ENCODE assay signal across 9 mouse cellular contexts in the genomic region with DNA sequence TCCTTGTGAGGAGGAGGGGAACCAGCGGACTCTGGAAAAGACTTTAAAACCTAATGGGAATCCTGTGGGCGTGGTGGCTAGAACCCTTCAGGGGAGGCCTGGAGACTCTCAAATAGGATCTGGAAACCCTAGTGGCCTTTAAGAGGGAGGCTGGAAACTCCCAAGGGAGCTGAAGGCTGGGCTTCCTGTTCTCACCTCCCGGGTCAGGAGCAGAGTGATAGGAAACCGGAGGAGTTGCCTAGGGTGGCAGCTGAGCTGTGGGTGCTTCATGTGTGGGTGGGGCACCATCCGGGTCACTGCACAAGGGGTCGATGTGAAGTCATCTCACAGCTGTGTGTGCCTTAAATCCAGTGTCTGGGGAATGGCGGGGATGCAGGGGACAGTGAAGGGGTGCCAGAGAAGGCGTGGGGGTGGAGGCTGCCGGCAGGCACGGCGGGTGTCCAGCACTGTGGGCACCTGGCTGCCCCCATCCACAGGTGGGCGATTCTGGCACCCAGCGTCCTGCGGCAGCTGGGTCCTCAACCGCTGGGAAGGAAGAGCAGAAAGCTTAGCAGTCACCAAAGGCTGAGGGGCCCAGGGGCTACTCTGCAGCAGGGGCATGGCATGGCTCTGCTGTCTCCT. TPM values are rescaled to one million over a fixed set of nuclear protein-coding genes. Genes with fewer than 3 reads are reported as not detected.
A peak's percentile ranks its signal among the peaks of the same experiment; 100 is the strongest.
DNase-seq lines count a peak whose midpoint lies in the region; ATAC-seq and TF ChIP-seq lines count a peak whose summit lies in the region.
"Had no signal": no experiment of that assay in that cellular context is flagged by ENCODE, and none has a peak within 500 bp of the region (broad histone marks: within the 10 kb centered on the region; RNA-seq: fewer than 3 reads in every experiment).

No protein-coding gene starts in this region.

- TF ChIP-seq CTCF in thymus, adult 2 months (IDR thresholded peaks at IDR 0.05; ENCODE audit: borderline replicate concordance, control insufficient read depth, extremely low read depth, insufficient read depth, low read length, poor library complexity) = no peak

- H3K9ac ChIP-seq in forebrain, embryonic 13.5 days = no peak overlapping the region
- H3K9ac ChIP-seq in limb, embryonic 15.5 days = no peak overlapping the region

- intact Hi-C loops in heart, postnatal 10 days (cut with DNase I) = no loop called here

- peak overlapping the region; percentile 14 for H3K4me3 ChIP-seq in forebrain, embryonic 10.5 days
- H3K4me3 ChIP-seq in forebrain, embryonic 13.5 days = no peak overlapping the region
- H3K4me3 ChIP-seq in limb, embryonic 15.5 days = no peak overlapping the region
- no peak overlapping the region for H3K4me3 ChIP-seq in thymus, adult 2 months (ENCODE audit: control insufficient read depth, insufficient read depth, low read length)

- WGBS in forebrain, embryonic 10.5 days = 26% methylated on average over 15 of the region's 15 CpGs
- 24% methylated on average over 10 of the region's 15 CpGs for WGBS in forebrain, embryonic 13.5 days
- 16% methylated on average over 15 of the region's 15 CpGs for WGBS in limb, embryonic 15.5 days
- WGBS in thymus, adult 2 months = 85% methylated on average over 15 of the region's 15 CpGs

- H3K27ac ChIP-seq in forebrain, embryonic 10.5 days = peak overlapping the region; percentile 72
- no peak overlapping the region for H3K27ac ChIP-seq in forebrain, embryonic 13.5 days
- H3K27ac ChIP-seq in limb, embryonic 15.5 days = peak overlapping the region; percentile 22
- H3K27ac ChIP-seq in thymus, adult 2 months (ENCODE audit: control insufficient read depth, insufficient read depth, low read length) = no peak overlapping the region

- H3K4me1 ChIP-seq in forebrain, embryonic 10.5 days = peaks cover 48% of the 10 kb centered on the region
- H3K4me1 ChIP-seq in forebrain, embryonic 13.5 days = peaks cover 6% of the 10 kb centered on the region; the same call in 1 of the 2 replicates
- H3K4me1 ChIP-seq in limb, embryonic 15.5 days = peaks cover 46% of the 10 kb centered on the region
- H3K4me1 ChIP-seq in thymus, adult 2 months (replicated peaks; ENCODE audit: control insufficient read depth, insufficient read depth, low read length) = no peaks in the 10 kb centered on the region

- TF ChIP-seq POLR2A in thymus, adult 2 months (IDR thresholded peaks at IDR 0.05; ENCODE audit: control insufficient read depth, extremely low read depth, insufficient read depth, low read length, poor library complexity) = no peak

- no peak overlapping the region for H3K4me2 ChIP-seq in forebrain, embryonic 13.5 days
- H3K4me2 ChIP-seq in limb, embryonic 15.5 days = no peak overlapping the region

- DNase-seq in forebrain, embryonic 10.5 days (ENCODE audit: extremely low spot score, low spot score) = no peak
- DNase-seq in adrenal gland, postnatal 14 days = peak; percentile 68
- DNase-seq in heart, postnatal 10 days = peak; percentile 44 to 49
- DNase-seq in thymus, adult 2 months = no peak
- no peak for DNase-seq in urinary bladder, adult 2 months (ENCODE audit: low spot score)
- DNase-seq in adipocyte (ENCODE audit: low spot score) = no peak

- no peaks in the 10 kb centered on the region for H3K27me3 ChIP-seq in forebrain, embryonic 10.5 days (ENCODE audit: poor library complexity, severe bottlenecking)
- H3K27me3 ChIP-seq in forebrain, embryonic 13.5 days = no peaks in the 10 kb centered on the region
- H3K27me3 ChIP-seq in limb, embryonic 15.5 days = no peaks in the 10 kb centered on the region
- H3K27me3 ChIP-seq in thymus, adult 2 months (ENCODE audit: control insufficient read depth, insufficient read depth, low read length) = no peaks in the 10 kb centered on the region

- no peaks in the 10 kb centered on the region for H3K9me3 ChIP-seq in forebrain, embryonic 10.5 days
- no peaks in the 10 kb centered on the region for H3K9me3 ChIP-seq in forebrain, embryonic 13.5 days (replicated peaks)
- no peaks in the 10 kb centered on the region for H3K9me3 ChIP-seq in limb, embryonic 15.5 days

- H3K36me3 ChIP-seq in forebrain, embryonic 10.5 days (replicated peaks) = peaks cover 29% of the 10 kb centered on the region
- H3K36me3 ChIP-seq in forebrain, embryonic 13.5 days (ENCODE audit: poor library complexity, severe bottlenecking) = peaks cover 15% of the 10 kb centered on the region
- peaks cover 14% of the 10 kb centered on the region for H3K36me3 ChIP-seq in limb, embryonic 15.5 days
- no peaks in the 10 kb centered on the region for H3K36me3 ChIP-seq in thymus, adult 2 months (ENCODE audit: control insufficient read depth, insufficient read depth, low read length)

- no peak for ATAC-seq in forebrain, embryonic 13.5 days
- no peak for ATAC-seq in limb, embryonic 15.5 days (ENCODE audit: insufficient number of reproducible peaks, low FRiP score, low TSS enrichment, low read depth)

RNA-seq across cellular contexts. Expression of gene Gtpbp3, which starts 10.1 kb away (rescaled TPM):
- 21.3 and 22.3 TPM in 2 replicates for polyA plus RNA-seq in forebrain, embryonic 10.5 days (2016; fragmentation: Nextera tagmentation; extraction: Ambion mirVana)
- polyA plus RNA-seq in forebrain, embryonic 13.5 days (2015; fragmentation: Nextera tagmentation; extraction: Ambion mirVana) = 13.4 TPM in 2 replicates
- 20.0 and 21.5 TPM in 2 replicates for total RNA-seq in adrenal gland, postnatal 14 days (2021)
- total RNA-seq in heart, postnatal 10 days (2021) = 10 to 100 TPM; 19.7 to 22.1 TPM
- 16.5 and 19.2 TPM in 2 replicates for polyA plus RNA-seq in limb, embryonic 15.5 days (2015; fragmentation: Nextera tagmentation; extraction: Ambion mirVana)
- polyA plus RNA-seq in thymus, adult 2 months (2012; rRNA removed) = 56.8 and 58.7 TPM in 2 replicates
- polyA plus RNA-seq in urinary bladder, adult 2 months (2012; rRNA removed) = 21.9 and 25.5 TPM in 2 replicates

RNA-seq across cellular contexts. Expression of gene Ano8, which starts 12.2 kb away (rescaled TPM):
- 1.8 TPM in 2 replicates for polyA plus RNA-seq in forebrain, embryonic 10.5 days (2016; fragmentation: Nextera tagmentation; extraction: Ambion mirVana)
- 4.0 and 4.5 TPM in 2 replicates for polyA plus RNA-seq in forebrain, embryonic 13.5 days (2015; fragmentation: Nextera tagmentation; extraction: Ambion mirVana)
- 14.8 and 17.2 TPM in 2 replicates for total RNA-seq in adrenal gland, postnatal 14 days (2021)
- 10 to 100 TPM; 14.6 to 15.3 TPM for total RNA-seq in heart, postnatal 10 days (2021)
- polyA plus RNA-seq in limb, embryonic 15.5 days (2015; fragmentation: Nextera tagmentation; extraction: Ambion mirVana) = 1.3 and 1.4 TPM in 2 replicates
- 34.8 and 40.7 TPM in 2 replicates for polyA plus RNA-seq in thymus, adult 2 months (2012; rRNA removed)
- polyA plus RNA-seq in urinary bladder, adult 2 months (2012; rRNA removed) = 22.1 and 23.9 TPM in 2 replicates

RNA-seq across cellular contexts. Expression of gene Plvap, which starts 13.6 kb away (rescaled TPM):
- 43.3 and 47.5 TPM in 2 replicates for polyA plus RNA-seq in forebrain, embryonic 10.5 days (2016; fragmentation: Nextera tagmentation; extraction: Ambion mirVana)
- polyA plus RNA-seq in forebrain, embryonic 13.5 days (2015; fragmentation: Nextera tagmentation; extraction: Ambion mirVana) = 13.6 and 14.0 TPM in 2 replicates
- 116 and 123 TPM in 2 replicates for total RNA-seq in adrenal gland, postnatal 14 days (2021)
- 10 to 100 TPM; 21.8 to 22.0 TPM for total RNA-seq in heart, postnatal 10 days (2021)
- polyA plus RNA-seq in limb, embryonic 15.5 days (2015; fragmentation: Nextera tagmentation; extraction: Ambion mirVana) = 56.9 and 66.3 TPM in 2 replicates
- 59.2 and 62.6 TPM in 2 replicates for polyA plus RNA-seq in thymus, adult 2 months (2012; rRNA removed)
- 59.3 and 67.0 TPM in 2 replicates for polyA plus RNA-seq in urinary bladder, adult 2 months (2012; rRNA removed)

RNA-seq across cellular contexts. Expression of gene Ccdc194, which starts 27.5 kb away (rescaled TPM):
- polyA plus RNA-seq in forebrain, embryonic 10.5 days (2016; fragmentation: Nextera tagmentation; extraction: Ambion mirVana) = 0.47 TPM in 1 of 2 replicates, not detected in the other
- polyA plus RNA-seq in forebrain, embryonic 13.5 days (2015; fragmentation: Nextera tagmentation; extraction: Ambion mirVana) = 0.09 and 0.13 TPM in 2 replicates
- total RNA-seq in adrenal gland, postnatal 14 days (2021) = not detected in 2 replicates
- total RNA-seq in heart, postnatal 10 days (2021) = under 1 TPM in 1 of 2 experiments, not detected in 1; 0.17 TPM
- 1.5 and 1.8 TPM in 2 replicates for polyA plus RNA-seq in limb, embryonic 15.5 days (2015; fragmentation: Nextera tagmentation; extraction: Ambion mirVana)
- 0.09 and 0.11 TPM in 2 replicates for polyA plus RNA-seq in thymus, adult 2 months (2012; rRNA removed)
- polyA plus RNA-seq in urinary bladder, adult 2 months (2012; rRNA removed) = 0.12 TPM in 2 replicates
- polyA plus RNA-seq: neural tube, embryonic 14.5 days had no signal

RNA-seq across cellular contexts. Expression of gene Dda1, which starts 29.0 kb away (rescaled TPM):
- polyA plus RNA-seq in forebrain, embryonic 10.5 days (2016; fragmentation: Nextera tagmentation; extraction: Ambion mirVana) = 116 and 122 TPM in 2 replicates
- 185 and 193 TPM in 2 replicates for polyA plus RNA-seq in forebrain, embryonic 13.5 days (2015; fragmentation: Nextera tagmentation; extraction: Ambion mirVana)
- total RNA-seq in adrenal gland, postnatal 14 days (2021) = 54.4 and 57.8 TPM in 2 replicates
- total RNA-seq in heart, postnatal 10 days (2021) = 10 to 100 TPM; 37.8 to 39.1 TPM
- 98.4 and 107 TPM in 2 replicates for polyA plus RNA-seq in limb, embryonic 15.5 days (2015; fragmentation: Nextera tagmentation; extraction: Ambion mirVana)
- polyA plus RNA-seq in thymus, adult 2 months (2012; rRNA removed) = 201 and 216 TPM in 2 replicates
- polyA plus RNA-seq in urinary bladder, adult 2 months (2012; rRNA removed) = 56.7 and 67.3 TPM in 2 replicates

Comparison
In these comparisons a context has a peak if more than half of its experiments do, and no peak if none do; other contexts are left out.
1. H3K27ac ChIP-seq: peak in forebrain, embryonic 10.5 days (single experiment) and limb, embryonic 15.5 days (single experiment); none in forebrain, embryonic 13.5 days (single experiment) and thymus, adult 2 months (single experiment).
2. DNase-seq: peak in adrenal gland, postnatal 14 days (single experiment) and heart, postnatal 10 days (2 of 2); none in forebrain, embryonic 10.5 days (single experiment), thymus, adult 2 months (single experiment), urinary bladder, adult 2 months (single experiment) and adipocyte (single experiment).